Mouse (Mus musculus) olfactory bulb, adult 2 months (tissue): ENCODE measurements around the gene Zfp385c.

ENCODE experiments used
- CTCF ChIP-seq: fragments of 200-500 bp; IDR thresholded peaks from 2 replicates; pipeline ENCODE4 v1.5.1; 2012; ENCODE audit warnings: low read depth, mild to moderate bottlenecking, low read length, moderate library complexity; ENCODE audit not compliant: insufficient read depth
- POLR2A ChIP-seq: fragments of 200-500 bp; IDR thresholded peaks from 2 replicates; pipeline ENCODE4 v1.6.1; 2012; ENCODE audit warnings: mild to moderate bottlenecking, low read depth, low read length, moderate library complexity; ENCODE audit not compliant: insufficient read depth

- TF ChIP-seq CTCF (no peak), POLR2A (no peak)
These were observed 103.8 kb downstream of the Zfp385c start for GRCm38 (mm10) chr11:100588462-100588861.
